12 mouse cellular contexts compared by ENCODE assay signal in the genomic region with DNA sequence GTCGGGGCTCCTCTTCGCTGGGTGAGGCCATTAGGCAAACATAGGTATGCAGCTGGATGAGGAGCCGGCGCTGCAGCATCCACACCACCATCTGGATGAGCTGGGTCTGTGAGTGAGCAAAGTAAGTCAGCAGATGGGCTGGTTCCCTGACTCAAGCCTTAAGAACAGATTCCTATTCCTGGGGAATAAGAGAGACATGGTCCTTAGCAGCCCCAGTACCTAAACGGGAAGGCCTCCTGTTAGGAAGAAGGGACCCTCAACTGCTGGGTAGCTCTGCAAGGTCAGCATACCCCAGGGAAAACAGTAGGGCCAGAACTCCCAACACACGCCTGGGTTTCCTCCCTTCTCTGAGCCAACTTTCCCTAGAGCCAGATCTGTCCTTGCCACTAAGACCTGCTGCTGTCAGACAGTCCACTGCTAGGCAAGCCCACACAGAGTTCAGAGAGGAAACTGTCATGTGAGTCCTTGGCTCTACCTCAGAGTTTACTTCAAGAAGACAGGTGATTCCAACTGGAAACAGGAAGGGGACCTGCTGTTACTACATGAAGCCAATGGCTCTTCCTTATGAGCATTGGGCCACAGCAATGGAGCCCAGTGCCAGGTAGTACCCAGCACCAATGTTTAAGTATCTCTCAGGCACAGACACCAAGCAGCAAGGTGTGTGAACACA. TPM values are rescaled to one million over a fixed set of nuclear protein-coding genes. Genes with fewer than 3 reads are reported as not detected.
DNase-seq lines count a peak whose midpoint lies in the region; ATAC-seq and TF ChIP-seq lines count a peak whose summit lies in the region.
"Had no signal": no experiment of that assay in that cellular context is flagged by ENCODE, and none has a peak within 500 bp of the region (broad histone marks: within the 10 kb centered on the region; RNA-seq: fewer than 3 reads in every experiment).

No protein-coding gene starts in this region.

- ATAC-seq in heart, embryonic 16.5 days (replicated peaks; ENCODE audit: extremely low read depth, insufficient read depth, low FRiP score), result no peak
- no peak for ATAC-seq in liver, embryonic 13.5 days (ENCODE audit: low read depth)
- ATAC-seq in liver, postnatal 0 days, result no peak
- ATAC-seq in embryonic facial prominence, embryonic 15.5 days (ENCODE audit: insufficient number of reproducible peaks, low FRiP score, low TSS enrichment, low read depth), result no peak
- no peak for ATAC-seq in midbrain, embryonic 15.5 days (replicated peaks)

- H3K27me3 ChIP-seq in heart, embryonic 16.5 days (ENCODE audit: control insufficient read depth, insufficient read depth, low read length), result no peaks in the 10 kb centered on the region
- no peaks in the 10 kb centered on the region for H3K27me3 ChIP-seq in heart, embryonic 10.5 days (ENCODE audit: insufficient read depth, poor library complexity, severe bottlenecking)
- H3K27me3 ChIP-seq in liver, embryonic 13.5 days, result no peaks in the 10 kb centered on the region
- H3K27me3 ChIP-seq in liver, postnatal 0 days (ENCODE audit: insufficient read depth, low read length), result no peaks in the 10 kb centered on the region
- no peaks in the 10 kb centered on the region for H3K27me3 ChIP-seq in embryonic facial prominence, embryonic 15.5 days
- no peaks in the 10 kb centered on the region for H3K27me3 ChIP-seq in midbrain, embryonic 15.5 days (replicated peaks)
- H3K27me3 ChIP-seq: limb, embryonic 15.5 days had no signal

- peaks cover 13% of the 10 kb centered on the region for H3K4me1 ChIP-seq in heart, embryonic 16.5 days (ENCODE audit: control insufficient read depth, insufficient read depth, low read length)
- H3K4me1 ChIP-seq in heart, embryonic 10.5 days, result 0 out of 2 replicates have a peak, but pooled peaks cover 4% of the 10 kb centered on the region
- peaks cover 47% of the 10 kb centered on the region for H3K4me1 ChIP-seq in liver, embryonic 13.5 days (replicated peaks)
- no peaks in the 10 kb centered on the region for H3K4me1 ChIP-seq in liver, postnatal 0 days (ENCODE audit: insufficient read depth)
- peaks cover 51% of the 10 kb centered on the region for H3K4me1 ChIP-seq in embryonic facial prominence, embryonic 15.5 days
- peaks cover 26% of the 10 kb centered on the region for H3K4me1 ChIP-seq in midbrain, embryonic 15.5 days

- H3K9me3 ChIP-seq in heart, embryonic 16.5 days (replicated peaks; ENCODE audit: control insufficient read depth, low read length), result no peaks in the 10 kb centered on the region
- no peaks in the 10 kb centered on the region for H3K9me3 ChIP-seq in heart, embryonic 10.5 days
- no peaks in the 10 kb centered on the region for H3K9me3 ChIP-seq in liver, embryonic 13.5 days (replicated peaks)
- H3K9me3 ChIP-seq in liver, postnatal 0 days (ENCODE audit: low read length), result no peaks in the 10 kb centered on the region
- H3K9me3 ChIP-seq in embryonic facial prominence, embryonic 15.5 days (replicated peaks), result no peaks in the 10 kb centered on the region
- H3K9me3 ChIP-seq in midbrain, embryonic 15.5 days, result no peaks in the 10 kb centered on the region
- H3K9me3 ChIP-seq: limb, embryonic 15.5 days had no signal

- H3K27ac ChIP-seq in heart, embryonic 16.5 days (ENCODE audit: low read length), result peak overlapping the region; percentile 8; the same call in 1 of the 2 replicates
- no peak overlapping the region for H3K27ac ChIP-seq in heart, embryonic 10.5 days
- H3K27ac ChIP-seq in liver, embryonic 13.5 days, result peak overlapping the region; percentile 97
- no peak overlapping the region for H3K27ac ChIP-seq in liver, postnatal 0 days (ENCODE audit: low read depth)
- 0 out of 2 replicates have a peak overlapping the region, but pooled peaks have one; percentile 75 for H3K27ac ChIP-seq in embryonic facial prominence, embryonic 15.5 days (replicated peaks)
- H3K27ac ChIP-seq in midbrain, embryonic 15.5 days, result peak overlapping the region; percentile 60
- H3K27ac ChIP-seq: kidney, postnatal 0 days had no signal

- no peak overlapping the region for H3K9ac ChIP-seq in heart, embryonic 16.5 days (ENCODE audit: low read length)
- peak overlapping the region; percentile 24; the same call in 1 of the 2 replicates for H3K9ac ChIP-seq in liver, embryonic 13.5 days
- no peak overlapping the region for H3K9ac ChIP-seq in liver, postnatal 0 days (replicated peaks)
- H3K9ac ChIP-seq in embryonic facial prominence, embryonic 15.5 days, result no peak overlapping the region
- no peak overlapping the region for H3K9ac ChIP-seq in midbrain, embryonic 15.5 days
- H3K9ac ChIP-seq: limb, embryonic 15.5 days had no signal

- TF ChIP-seq EP300 in liver, postnatal 0 days (IDR thresholded peaks at IDR 0.05; ENCODE audit: low read depth), result no peak

- no peak overlapping the region for H3K4me2 ChIP-seq in heart, embryonic 16.5 days (ENCODE audit: low read depth, low read length)
- no peak overlapping the region for H3K4me2 ChIP-seq in liver, embryonic 13.5 days
- no peak overlapping the region for H3K4me2 ChIP-seq in liver, postnatal 0 days (ENCODE audit: low read depth, low read length)
- H3K4me2 ChIP-seq in embryonic facial prominence, embryonic 15.5 days (replicated peaks), result no peak overlapping the region
- H3K4me2 ChIP-seq in midbrain, embryonic 15.5 days, result no peak overlapping the region
- H3K4me2 ChIP-seq: limb, embryonic 15.5 days had no signal

- peaks cover 16% of the 10 kb centered on the region for H3K36me3 ChIP-seq in heart, embryonic 16.5 days (ENCODE audit: control insufficient read depth, insufficient read depth)
- peaks cover 87% of the 10 kb centered on the region for H3K36me3 ChIP-seq in heart, embryonic 10.5 days
- H3K36me3 ChIP-seq in liver, embryonic 13.5 days, result peaks cover 98% of the 10 kb centered on the region
- peaks cover 81% of the 10 kb centered on the region for H3K36me3 ChIP-seq in liver, postnatal 0 days (replicated peaks; ENCODE audit: insufficient read depth, low read length)
- peaks cover 61% of the 10 kb centered on the region for H3K36me3 ChIP-seq in embryonic facial prominence, embryonic 15.5 days
- H3K36me3 ChIP-seq in midbrain, embryonic 15.5 days (replicated peaks), result peaks cover 26% of the 10 kb centered on the region

- no peak for DNase-seq in heart, embryonic 10.5 days (ENCODE audit: low spot score)
- DNase-seq in liver, embryonic 13.5 days, result no peak
- DNase-seq in liver, postnatal 0 days, result no peak
- DNase-seq in frontal cortex, postnatal 10 days (ENCODE audit: low spot score in 2 of 2), result no peak
- no peak for DNase-seq in embryo, embryonic 10 days (ENCODE audit: low spot score)
- DNase-seq: retina, postnatal 1 day had no signal

- no peak overlapping the region for H3K4me3 ChIP-seq in heart, embryonic 16.5 days (ENCODE audit: low read length)
- H3K4me3 ChIP-seq in heart, embryonic 10.5 days, result no peak overlapping the region
- H3K4me3 ChIP-seq in liver, embryonic 13.5 days (replicated peaks), result no peak overlapping the region
- no peak overlapping the region for H3K4me3 ChIP-seq in liver, postnatal 0 days (ENCODE audit: low read depth, low read length)
- no peak overlapping the region for H3K4me3 ChIP-seq in embryonic facial prominence, embryonic 15.5 days (replicated peaks)
- H3K4me3 ChIP-seq in midbrain, embryonic 15.5 days, result no peak overlapping the region
- H3K4me3 ChIP-seq: limb, embryonic 15.5 days had no signal

- WGBS in heart, embryonic 16.5 days, result 84% methylated on average over 6 of the region's 6 CpGs
- 81% methylated on average over 6 of the region's 6 CpGs for WGBS in heart, embryonic 10.5 days
- 88% methylated on average over 6 of the region's 6 CpGs for WGBS in liver, embryonic 13.5 days (ENCODE audit: insufficient replicate concordance)
- WGBS in liver, postnatal 0 days (ENCODE audit: insufficient replicate concordance), result 85% methylated on average over 6 of the region's 6 CpGs
- 78% methylated on average over 6 of the region's 6 CpGs for WGBS in embryonic facial prominence, embryonic 15.5 days
- WGBS in midbrain, embryonic 15.5 days, result 91% methylated on average over 6 of the region's 6 CpGs

- TF ChIP-seq CTCF in liver, postnatal 0 days (IDR thresholded peaks at IDR 0.05; ENCODE audit: low read depth), result no peak

RNA-seq across cellular contexts. Expression of a gene that starts 8.6 kb away (rescaled TPM):
- 19.1 and 20.4 TPM in 2 replicates for polyA plus RNA-seq in heart, embryonic 16.5 days (2015; fragmentation: Nextera tagmentation; extraction: Ambion mirVana)
- polyA plus RNA-seq in heart, embryonic 10.5 days (2016; fragmentation: Nextera tagmentation; extraction: Ambion mirVana), result 21.3 and 26.3 TPM in 2 replicates
- polyA plus RNA-seq in liver, embryonic 13.5 days (2015; fragmentation: Nextera tagmentation; extraction: Ambion mirVana), result 19.7 and 21.6 TPM in 2 replicates
- 13.5 and 14.2 TPM in 2 replicates for polyA plus RNA-seq in liver, postnatal 0 days (2015; fragmentation: Nextera tagmentation; extraction: Ambion mirVana)
- polyA plus RNA-seq in embryonic facial prominence, embryonic 15.5 days (2015; fragmentation: Nextera tagmentation; extraction: Ambion mirVana), result 36.1 and 38.9 TPM in 2 replicates
- polyA plus RNA-seq in midbrain, embryonic 15.5 days (2015; fragmentation: Nextera tagmentation; extraction: Ambion mirVana), result 41.2 and 44.1 TPM in 2 replicates

RNA-seq across cellular contexts. Expression of a gene that starts 12.9 kb away (rescaled TPM):
- polyA plus RNA-seq in heart, embryonic 16.5 days (2015; fragmentation: Nextera tagmentation; extraction: Ambion mirVana), result 35.6 and 44.2 TPM in 2 replicates
- polyA plus RNA-seq in heart, embryonic 10.5 days (2016; fragmentation: Nextera tagmentation; extraction: Ambion mirVana), result 40.8 and 42.4 TPM in 2 replicates
- polyA plus RNA-seq in liver, embryonic 13.5 days (2015; fragmentation: Nextera tagmentation; extraction: Ambion mirVana), result 5.6 and 6.2 TPM in 2 replicates
- 4.8 and 6.4 TPM in 2 replicates for polyA plus RNA-seq in liver, postnatal 0 days (2015; fragmentation: Nextera tagmentation; extraction: Ambion mirVana)
- polyA plus RNA-seq in embryonic facial prominence, embryonic 15.5 days (2015; fragmentation: Nextera tagmentation; extraction: Ambion mirVana), result 78.2 and 88.7 TPM in 2 replicates
- 21.3 and 23.8 TPM in 2 replicates for polyA plus RNA-seq in midbrain, embryonic 15.5 days (2015; fragmentation: Nextera tagmentation; extraction: Ambion mirVana)

RNA-seq across cellular contexts. Expression of a gene that starts 29.7 kb away (rescaled TPM):
- polyA plus RNA-seq in heart, embryonic 16.5 days (2015; fragmentation: Nextera tagmentation; extraction: Ambion mirVana), result 42.6 and 50.9 TPM in 2 replicates
- polyA plus RNA-seq in heart, embryonic 10.5 days (2016; fragmentation: Nextera tagmentation; extraction: Ambion mirVana), result 69.7 and 84.1 TPM in 2 replicates
- polyA plus RNA-seq in liver, embryonic 13.5 days (2015; fragmentation: Nextera tagmentation; extraction: Ambion mirVana), result 92.2 and 93.1 TPM in 2 replicates
- polyA plus RNA-seq in liver, postnatal 0 days (2015; fragmentation: Nextera tagmentation; extraction: Ambion mirVana), result 30.1 and 32.9 TPM in 2 replicates
- 47.8 and 48.3 TPM in 2 replicates for polyA plus RNA-seq in embryonic facial prominence, embryonic 15.5 days (2015; fragmentation: Nextera tagmentation; extraction: Ambion mirVana)
- polyA plus RNA-seq in midbrain, embryonic 15.5 days (2015; fragmentation: Nextera tagmentation; extraction: Ambion mirVana), result 40.4 and 48.3 TPM in 2 replicates

RNA-seq across cellular contexts. Expression of a gene that starts 32.6 kb away (rescaled TPM):
- polyA plus RNA-seq in heart, embryonic 16.5 days (2015; fragmentation: Nextera tagmentation; extraction: Ambion mirVana), result 30.4 and 33.0 TPM in 2 replicates
- polyA plus RNA-seq in heart, embryonic 10.5 days (2016; fragmentation: Nextera tagmentation; extraction: Ambion mirVana), result 43.8 and 44.5 TPM in 2 replicates
- 27.5 and 29.7 TPM in 2 replicates for polyA plus RNA-seq in liver, embryonic 13.5 days (2015; fragmentation: Nextera tagmentation; extraction: Ambion mirVana)
- 22.8 and 26.2 TPM in 2 replicates for polyA plus RNA-seq in liver, postnatal 0 days (2015; fragmentation: Nextera tagmentation; extraction: Ambion mirVana)
- polyA plus RNA-seq in embryonic facial prominence, embryonic 15.5 days (2015; fragmentation: Nextera tagmentation; extraction: Ambion mirVana), result 41.2 and 44.0 TPM in 2 replicates
- 46.4 and 48.4 TPM in 2 replicates for polyA plus RNA-seq in midbrain, embryonic 15.5 days (2015; fragmentation: Nextera tagmentation; extraction: Ambion mirVana)

RNA-seq across cellular contexts. Expression of a gene that starts 34.9 kb away (rescaled TPM):
- polyA plus RNA-seq in heart, embryonic 16.5 days (2015; fragmentation: Nextera tagmentation; extraction: Ambion mirVana), result 0.74 and 1.4 TPM in 2 replicates
- polyA plus RNA-seq in heart, embryonic 10.5 days (2016; fragmentation: Nextera tagmentation; extraction: Ambion mirVana), result 0.14 TPM in 1 of 2 replicates, not detected in the other
- polyA plus RNA-seq in liver, embryonic 13.5 days (2015; fragmentation: Nextera tagmentation; extraction: Ambion mirVana), result 0.08 and 0.13 TPM in 2 replicates
- 0.05 TPM in 1 of 2 replicates, not detected in the other for polyA plus RNA-seq in liver, postnatal 0 days (2015; fragmentation: Nextera tagmentation; extraction: Ambion mirVana)
- 0.08 and 0.13 TPM in 2 replicates for polyA plus RNA-seq in embryonic facial prominence, embryonic 15.5 days (2015; fragmentation: Nextera tagmentation; extraction: Ambion mirVana)
- not detected in 2 replicates for polyA plus RNA-seq in midbrain, embryonic 15.5 days (2015; fragmentation: Nextera tagmentation; extraction: Ambion mirVana)
- polyA plus RNA-seq: embryonic facial prominence, embryonic 11.5 days; kidney, postnatal 0 days had no signal

Comparison
In these comparisons a context has a peak if more than half of its experiments do, and no peak if none do; other contexts are left out.
1. H3K27ac ChIP-seq: peak in heart, embryonic 16.5 days (single experiment), liver, embryonic 13.5 days (single experiment), embryonic facial prominence, embryonic 15.5 days (single experiment) and midbrain, embryonic 15.5 days (single experiment); none in heart, embryonic 10.5 days (single experiment) and liver, postnatal 0 days (single experiment).